Mouse (Mus musculus): ENCODE results near the gene Cnpy2. TPM values are rescaled to one million over a fixed set of nuclear protein-coding genes. Genes with fewer than 3 reads are reported as not detected.
A peak's percentile ranks its signal among the peaks of the same experiment; 100 is the strongest.

Cnpy2 gene
- polyA plus RNA-seq, 1 experiment from 2014 or later, result 195 TPM

DNA sequence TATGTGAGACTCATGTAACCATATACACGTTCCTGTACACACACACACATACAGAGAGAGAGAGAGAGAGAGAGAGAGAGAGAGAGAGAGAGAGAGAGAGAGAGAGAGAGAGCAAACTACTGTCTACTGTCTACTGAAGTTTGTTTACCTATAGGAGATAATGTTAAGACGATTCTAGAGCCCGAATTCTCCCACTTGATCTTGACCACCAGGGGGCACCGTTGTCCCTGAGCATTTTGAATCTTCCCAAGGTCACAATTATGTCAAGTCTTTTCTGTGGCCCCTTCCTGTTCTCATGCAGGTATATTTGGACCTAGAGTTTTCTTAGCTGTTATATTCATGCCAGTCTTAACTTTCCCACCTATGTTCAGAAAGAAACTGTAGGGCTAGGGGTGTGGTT lies 13.3 kb downstream of the Cnpy2 start:
- H3K27me3 ChIP-seq (replicated peaks; ENCODE audit: control insufficient read depth, insufficient read depth, low read length), result no peaks in the 10 kb centered on the region
- peaks cover 23% of the 10 kb centered on the region for H3K4me1 ChIP-seq (replicated peaks; ENCODE audit: control insufficient read depth, insufficient read depth, low read length)
- no peak overlapping the region for H3K4me3 ChIP-seq (replicated peaks; ENCODE audit: low read length)
- no peaks in the 10 kb centered on the region for H3K36me3 ChIP-seq (ENCODE audit: control insufficient read depth, insufficient read depth)
- H3K27ac ChIP-seq (ENCODE audit: low read length), result no peak overlapping the region
- no peaks in the 10 kb centered on the region for H3K9me3 ChIP-seq (ENCODE audit: control insufficient read depth, low read length)
- ATAC-seq, result no peak
- no peak overlapping the region for H3K9ac ChIP-seq (replicated peaks; ENCODE audit: low read depth, low read length)
- WGBS, result 3% methylated on average over 4 of the region's 4 CpGs
- no peak overlapping the region for H3K4me2 ChIP-seq (ENCODE audit: low read length)

- Histone ChIP-seq H3K27ac (ENCODE audit: low read length) (no peak overlapping the region), H3K4me1 (replicated peaks; ENCODE audit: control insufficient read depth, insufficient read depth, low read length) (peaks cover 23% of the 10 kb centered on the region), H3K9ac (replicated peaks; ENCODE audit: low read depth, low read length) (no peak overlapping the region), H3K4me2 (ENCODE audit: low read length) (no peak overlapping the region), H3K27me3 (replicated peaks; ENCODE audit: control insufficient read depth, insufficient read depth, low read length) (no peaks in the 10 kb centered on the region), H3K36me3 (ENCODE audit: control insufficient read depth, insufficient read depth) (no peaks in the 10 kb centered on the region), H3K4me3 (replicated peaks; ENCODE audit: low read length) (no peak overlapping the region), H3K9me3 (ENCODE audit: control insufficient read depth, low read length) (no peaks in the 10 kb centered on the region)
- 96% methylated on average over 3 of the region's 3 CpGs for WGBS
- ATAC-seq, result no peak
These were observed 13.9 kb downstream of the Cnpy2 start for GRCm38 (mm10) chr10:128336195-128336594.

DNA sequence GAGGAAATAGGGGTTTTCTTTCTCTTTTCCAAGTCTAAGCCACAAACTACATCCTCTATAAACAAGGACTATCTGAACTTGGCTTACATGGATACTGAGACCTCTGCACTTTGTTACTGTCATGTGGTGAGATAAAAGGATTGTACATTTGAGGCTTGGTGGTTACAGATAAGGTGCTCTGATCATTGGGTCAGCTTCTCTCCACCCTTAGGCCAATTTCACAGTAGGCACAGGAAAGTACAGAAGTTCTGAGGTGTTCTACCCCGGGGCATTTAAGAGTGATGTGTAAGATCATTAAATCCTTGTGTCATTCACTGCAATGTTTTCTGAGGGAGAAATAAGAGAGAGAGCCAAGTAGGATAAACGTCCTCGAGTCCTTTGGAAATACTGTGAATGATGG lies 14.3 kb downstream of the Cnpy2 start:
- Histone ChIP-seq H3K9ac (replicated peaks; ENCODE audit: low read depth, low read length) (no peak overlapping the region; the same call in 1 of the 2 replicates), H3K27me3 (replicated peaks; ENCODE audit: control insufficient read depth, insufficient read depth, low read length) (no peaks in the 10 kb centered on the region), H3K4me3 (replicated peaks; ENCODE audit: low read length) (no peak overlapping the region; the same call in 1 of the 2 replicates), H3K9me3 (ENCODE audit: control insufficient read depth, low read length) (no peaks in the 10 kb centered on the region), H3K4me2 (ENCODE audit: low read length) (no peak overlapping the region; the same call in 1 of the 2 replicates), H3K27ac (ENCODE audit: low read length) (no peak overlapping the region), H3K36me3 (ENCODE audit: control insufficient read depth, insufficient read depth) (no peaks in the 10 kb centered on the region), H3K4me1 (replicated peaks; ENCODE audit: control insufficient read depth, insufficient read depth, low read length) (peaks cover 23% of the 10 kb centered on the region)
- 84% methylated on average over 3 of the region's 3 CpGs for WGBS
- ATAC-seq, result no peak

- Histone ChIP-seq H3K4me1 (replicated peaks; ENCODE audit: control insufficient read depth, insufficient read depth, low read length) (peaks cover 23% of the 10 kb centered on the region), H3K9ac (replicated peaks; ENCODE audit: low read depth, low read length) (peak within 1 kb of the TSS; percentile 94), H3K4me2 (ENCODE audit: low read length) (peak within 1 kb of the TSS; percentile 96), H3K27ac (ENCODE audit: low read length) (peak within 1 kb of the TSS; percentile 92), H3K4me3 (replicated peaks; ENCODE audit: low read length) (peak within 1 kb of the TSS; percentile 94), H3K9me3 (ENCODE audit: control insufficient read depth, low read length) (no peaks in the 10 kb centered on the region), H3K27me3 (replicated peaks; ENCODE audit: control insufficient read depth, insufficient read depth, low read length) (no peaks in the 10 kb centered on the region), H3K36me3 (ENCODE audit: control insufficient read depth, insufficient read depth) (no peaks in the 10 kb centered on the region; the same call in 1 of the 2 replicates)
- ATAC-seq, result peak; percentile 99
- under 1% methylated on average over 60 of the region's 61 CpGs for WGBS
These were observed 15.3 kb downstream of the Cnpy2 start, which contains the start of gene Cs for GRCm38 (mm10) chr10:128337306-128338181. Cs (plus strand) TSS chr10:128337734.

GRCm38 (mm10) chr10:128338415-128338814 lies 16.2 kb downstream of the Cnpy2 start:
- H3K27ac ChIP-seq (ENCODE audit: low read length), result peak overlapping the region; percentile 92; the same call in 1 of the 2 replicates
- 23% methylated on average over 5 of the region's 5 CpGs for WGBS
- H3K4me3 ChIP-seq (replicated peaks; ENCODE audit: low read length), result peak overlapping the region; percentile 94
- no peaks in the 10 kb centered on the region; the same call in 1 of the 2 replicates for H3K36me3 ChIP-seq (ENCODE audit: control insufficient read depth, insufficient read depth)
- peak overlapping the region; percentile 93 for H3K4me2 ChIP-seq (ENCODE audit: low read length)
- H3K9me3 ChIP-seq (ENCODE audit: control insufficient read depth, low read length), result no peaks in the 10 kb centered on the region
- H3K4me1 ChIP-seq (replicated peaks; ENCODE audit: control insufficient read depth, insufficient read depth, low read length), result peaks cover 23% of the 10 kb centered on the region
- H3K9ac ChIP-seq (replicated peaks; ENCODE audit: low read depth, low read length), result peak overlapping the region; percentile 94
- no peak for ATAC-seq
- no peaks in the 10 kb centered on the region for H3K27me3 ChIP-seq (replicated peaks; ENCODE audit: control insufficient read depth, insufficient read depth, low read length)

GRCm38 (mm10) chr10:128338948-128339347 lies 16.7 kb downstream of the Cnpy2 start:
- no peaks in the 10 kb centered on the region for H3K9me3 ChIP-seq (ENCODE audit: control insufficient read depth, low read length)
- H3K4me2 ChIP-seq (ENCODE audit: low read length), result peak overlapping the region; percentile 93
- H3K36me3 ChIP-seq (ENCODE audit: control insufficient read depth, insufficient read depth), result no peaks in the 10 kb centered on the region; the same call in 1 of the 2 replicates
- no peak overlapping the region for H3K27ac ChIP-seq (ENCODE audit: low read length)
- H3K4me3 ChIP-seq (replicated peaks; ENCODE audit: low read length), result peak overlapping the region; percentile 94
- H3K27me3 ChIP-seq (replicated peaks; ENCODE audit: control insufficient read depth, insufficient read depth, low read length), result no peaks in the 10 kb centered on the region
- 70% methylated on average over 2 of the region's 2 CpGs for WGBS
- ATAC-seq, result no peak
- no peak overlapping the region for H3K9ac ChIP-seq (replicated peaks; ENCODE audit: low read depth, low read length)
- H3K4me1 ChIP-seq (replicated peaks; ENCODE audit: control insufficient read depth, insufficient read depth, low read length), result peaks cover 23% of the 10 kb centered on the region

DNA sequence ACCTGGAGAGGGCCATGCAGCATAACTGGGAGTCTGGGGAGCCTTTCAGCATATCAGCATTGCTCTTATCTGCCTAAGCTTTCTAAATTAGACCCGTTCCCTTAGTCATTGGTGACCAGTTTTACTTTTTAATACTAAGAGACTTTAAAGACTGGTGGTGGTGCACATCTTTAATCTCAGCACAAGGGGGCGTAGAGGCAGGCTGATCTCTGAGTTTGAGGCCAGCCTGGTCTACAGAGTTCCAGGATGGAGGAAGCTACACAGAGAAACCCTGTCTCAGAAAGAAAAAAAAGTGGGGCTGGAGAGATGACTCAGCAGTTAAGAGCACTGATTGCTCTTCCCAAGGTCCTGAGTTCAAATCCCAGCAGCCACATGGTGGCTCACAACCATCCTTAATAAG lies 18.0 kb downstream of the Cnpy2 start:
- no peak for ATAC-seq
- no peaks in the 10 kb centered on the region for H3K9me3 ChIP-seq (ENCODE audit: control insufficient read depth, low read length)

DNA sequence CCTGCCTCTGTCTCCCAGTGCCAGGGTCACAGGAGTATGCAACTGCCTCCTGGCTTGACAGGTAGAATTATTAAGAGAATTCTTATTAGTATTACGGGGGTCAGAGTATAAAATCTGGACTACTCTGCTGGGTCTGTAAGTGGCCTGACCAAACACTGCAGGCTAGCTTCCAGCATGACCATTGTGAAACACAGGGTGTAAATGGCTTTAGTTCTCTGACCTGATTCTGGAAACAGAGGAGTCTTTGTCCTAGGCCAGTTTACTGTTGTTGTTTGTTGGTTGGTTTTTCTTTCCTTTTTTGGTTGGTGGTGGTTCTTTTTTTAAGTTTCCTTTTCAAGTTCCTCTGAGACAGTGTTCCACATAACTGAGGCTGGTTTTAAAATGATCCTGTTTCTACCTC lies 21.2 kb downstream of the Cnpy2 start:
- Histone ChIP-seq H3K4me3 (replicated peaks; ENCODE audit: low read length) (no peak overlapping the region), H3K9me3 (ENCODE audit: control insufficient read depth, low read length) (no peaks in the 10 kb centered on the region), H3K4me2 (ENCODE audit: low read length) (no peak overlapping the region), H3K27ac (ENCODE audit: low read length) (no peak overlapping the region), H3K27me3 (replicated peaks; ENCODE audit: control insufficient read depth, insufficient read depth, low read length) (no peaks in the 10 kb centered on the region), H3K36me3 (ENCODE audit: control insufficient read depth, insufficient read depth) (no peaks in the 10 kb centered on the region; the same call in 1 of the 2 replicates), H3K4me1 (replicated peaks; ENCODE audit: control insufficient read depth, insufficient read depth, low read length) (peaks cover 22% of the 10 kb centered on the region), H3K9ac (replicated peaks; ENCODE audit: low read depth, low read length) (no peak overlapping the region)
- ATAC-seq, result no peak
- WGBS, result 82% methylated on average over 1 of the region's 1 CpGs

More for the DNA sequence above, 18.0 kb downstream of the Cnpy2 start:
- Histone ChIP-seq H3K4me3 (replicated peaks; ENCODE audit: low read length) (no peak overlapping the region), H3K4me1 (replicated peaks; ENCODE audit: control insufficient read depth, insufficient read depth, low read length) (peaks cover 30% of the 10 kb centered on the region), H3K9ac (replicated peaks; ENCODE audit: low read depth, low read length) (no peak overlapping the region), H3K36me3 (ENCODE audit: control insufficient read depth, insufficient read depth) (no peaks in the 10 kb centered on the region; the same call in 1 of the 2 replicates), H3K4me2 (ENCODE audit: low read length) (no peak overlapping the region), H3K27ac (ENCODE audit: low read length) (no peak overlapping the region), H3K27me3 (replicated peaks; ENCODE audit: control insufficient read depth, insufficient read depth, low read length) (no peaks in the 10 kb centered on the region)
- WGBS, result 81% methylated on average over 2 of the region's 2 CpGs

DNA sequence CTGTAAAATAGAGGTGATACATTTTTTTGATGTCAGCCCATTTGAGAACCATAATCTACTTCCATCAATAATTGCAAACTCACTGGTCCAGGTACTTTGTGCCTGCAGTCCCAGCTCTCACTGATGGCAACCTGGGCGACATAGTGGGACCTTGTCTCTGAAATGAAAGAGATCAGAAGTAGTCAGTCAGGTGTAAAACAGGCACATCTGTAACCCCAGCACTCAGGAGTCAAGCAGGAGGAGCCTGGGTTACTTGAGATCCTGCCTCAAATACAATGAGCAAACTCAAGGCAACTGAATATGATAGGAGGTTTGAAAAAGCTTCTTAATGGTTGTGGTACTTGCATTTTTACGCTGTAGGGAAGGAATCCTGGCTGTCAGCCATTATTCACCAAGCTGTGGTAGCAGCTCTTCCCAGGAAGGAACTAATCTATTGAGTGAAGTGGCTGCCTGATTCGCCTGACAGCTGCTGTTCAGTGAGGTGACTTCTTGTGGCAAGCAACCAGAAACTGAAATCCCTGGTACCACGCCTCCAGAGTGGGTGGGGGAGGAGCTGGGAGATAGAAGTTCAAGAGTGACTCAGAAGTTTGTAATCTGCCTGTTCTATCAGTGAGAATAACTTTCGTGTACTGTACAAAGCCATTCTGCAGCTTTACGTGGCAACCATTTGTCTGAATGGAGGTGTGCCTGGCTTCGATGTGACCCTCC lies 22.5 kb downstream of the Cnpy2 start:
- Histone ChIP-seq H3K27ac (ENCODE audit: low read length) (peak overlapping the region; percentile 59), H3K9ac (replicated peaks; ENCODE audit: low read depth, low read length) (no peak overlapping the region), H3K4me1 (replicated peaks; ENCODE audit: control insufficient read depth, insufficient read depth, low read length) (peaks cover 9% of the 10 kb centered on the region), H3K4me2 (ENCODE audit: low read length) (no peak overlapping the region), H3K9me3 (ENCODE audit: control insufficient read depth, low read length) (no peaks in the 10 kb centered on the region), H3K27me3 (replicated peaks; ENCODE audit: control insufficient read depth, insufficient read depth, low read length) (no peaks in the 10 kb centered on the region), H3K4me3 (replicated peaks; ENCODE audit: low read length) (no peak overlapping the region), H3K36me3 (ENCODE audit: control insufficient read depth, insufficient read depth) (no peaks in the 10 kb centered on the region; the same call in 1 of the 2 replicates)
- WGBS, result 43% methylated on average over 7 of the region's 7 CpGs
- peak; percentile 52; the same call in 1 of the 2 replicates for ATAC-seq

All from forebrain, embryonic 16.5 days (tissue).